Mouse (Mus musculus): ENCODE results near the gene Mapkapk2. TPM values are rescaled to one million over a fixed set of nuclear protein-coding genes. Genes with fewer than 3 reads are reported as not detected.

The Mapkapk2 gene
- polyA plus RNA-seq, 1 experiment from 2014 or later: 44.7 TPM

DNA sequence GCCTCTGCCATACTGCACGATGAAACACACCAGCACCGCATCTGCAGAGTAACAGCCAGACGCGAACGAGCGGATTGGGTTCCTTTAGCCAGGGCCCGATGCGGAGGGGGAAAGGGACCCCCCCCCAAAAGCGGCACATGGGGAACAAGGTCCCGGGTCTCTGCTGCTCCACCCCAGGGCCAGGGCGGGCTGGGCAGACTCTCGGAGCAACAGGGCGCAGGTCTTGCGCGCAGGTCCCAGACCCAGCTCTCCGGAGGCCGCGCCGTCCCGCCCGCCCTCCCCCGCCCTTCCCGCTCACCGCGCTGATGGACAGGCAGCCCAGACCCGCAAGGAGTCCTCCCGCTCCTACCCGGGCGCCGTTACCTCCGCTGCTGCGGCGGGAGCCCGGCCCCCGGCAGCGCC is 40.1 kb upstream of the Mapkapk2 start:
- Histone ChIP-seq H3K4me1 (ENCODE audit: control insufficient read depth, insufficient read depth, low read length) (no peaks in the 10 kb centered on the region), H3K27ac (replicated peaks; ENCODE audit: low read depth, low read length) (peak overlapping the region; percentile 70; the same call in 1 of the 2 replicates), H3K4me3 (ENCODE audit: low read depth, low read length) (peak overlapping the region; percentile 68), H3K4me2 (ENCODE audit: low read depth, low read length) (peak overlapping the region; percentile 62), H3K36me3 (replicated peaks; ENCODE audit: control insufficient read depth, insufficient read depth, low read depth, low read length) (no peaks in the 10 kb centered on the region), H3K27me3 (ENCODE audit: control insufficient read depth, insufficient read depth, low read length) (no peaks in the 10 kb centered on the region), H3K9me3 (replicated peaks; ENCODE audit: control insufficient read depth, low read length) (no peaks in the 10 kb centered on the region), H3K9ac (replicated peaks; ENCODE audit: low read length) (peak overlapping the region; percentile 55)
- peak; percentile 89 for ATAC-seq (replicated peaks; ENCODE audit: insufficient number of reproducible peaks, low FRiP score, low TSS enrichment, low read depth)
- peak; percentile 47 for DNase-seq (ENCODE audit: low spot score)
- under 1% methylated on average over 27 of the region's 36 CpGs for WGBS

DNA sequence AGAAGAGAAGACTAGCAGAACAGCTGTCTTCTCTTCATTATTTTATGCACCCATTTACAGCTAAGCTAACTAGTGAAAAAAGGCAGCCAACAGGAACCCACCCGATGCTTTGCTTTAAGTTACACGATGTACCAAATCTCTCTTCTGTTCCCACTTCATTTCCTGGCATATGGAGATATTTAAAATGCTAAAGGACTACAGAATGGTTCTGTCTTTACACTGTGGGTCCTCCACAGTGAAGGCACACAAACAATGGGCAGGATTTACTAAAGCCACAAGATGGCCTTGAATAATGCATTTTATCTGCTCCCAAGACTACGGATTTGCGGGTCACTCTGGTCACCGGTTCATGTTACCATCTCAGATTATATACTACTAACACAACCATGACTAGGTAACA is 39.5 kb upstream of the Mapkapk2 start:
- H3K4me3 ChIP-seq (ENCODE audit: low read depth, low read length): peak overlapping the region; percentile 19; the same call in 1 of the 2 replicates
- no peaks in the 10 kb centered on the region for H3K27me3 ChIP-seq (ENCODE audit: control insufficient read depth, insufficient read depth, low read length)
- DNase-seq (ENCODE audit: low spot score) (peak; percentile 24), ATAC-seq (replicated peaks; ENCODE audit: insufficient number of reproducible peaks, low FRiP score, low TSS enrichment, low read depth) (no peak)
- no peaks in the 10 kb centered on the region for H3K4me1 ChIP-seq (ENCODE audit: control insufficient read depth, insufficient read depth, low read length)
- no peaks in the 10 kb centered on the region for H3K9me3 ChIP-seq (replicated peaks; ENCODE audit: control insufficient read depth, low read length)
- 16% methylated on average over 5 of the region's 5 CpGs for WGBS
- no peaks in the 10 kb centered on the region for H3K36me3 ChIP-seq (replicated peaks; ENCODE audit: control insufficient read depth, insufficient read depth, low read depth, low read length)
- H3K9ac ChIP-seq (replicated peaks; ENCODE audit: low read length): peak overlapping the region; percentile 36
- no peak overlapping the region for H3K27ac ChIP-seq (replicated peaks; ENCODE audit: low read depth, low read length)
- peak overlapping the region; percentile 30 for H3K4me2 ChIP-seq (ENCODE audit: low read depth, low read length)

DNA sequence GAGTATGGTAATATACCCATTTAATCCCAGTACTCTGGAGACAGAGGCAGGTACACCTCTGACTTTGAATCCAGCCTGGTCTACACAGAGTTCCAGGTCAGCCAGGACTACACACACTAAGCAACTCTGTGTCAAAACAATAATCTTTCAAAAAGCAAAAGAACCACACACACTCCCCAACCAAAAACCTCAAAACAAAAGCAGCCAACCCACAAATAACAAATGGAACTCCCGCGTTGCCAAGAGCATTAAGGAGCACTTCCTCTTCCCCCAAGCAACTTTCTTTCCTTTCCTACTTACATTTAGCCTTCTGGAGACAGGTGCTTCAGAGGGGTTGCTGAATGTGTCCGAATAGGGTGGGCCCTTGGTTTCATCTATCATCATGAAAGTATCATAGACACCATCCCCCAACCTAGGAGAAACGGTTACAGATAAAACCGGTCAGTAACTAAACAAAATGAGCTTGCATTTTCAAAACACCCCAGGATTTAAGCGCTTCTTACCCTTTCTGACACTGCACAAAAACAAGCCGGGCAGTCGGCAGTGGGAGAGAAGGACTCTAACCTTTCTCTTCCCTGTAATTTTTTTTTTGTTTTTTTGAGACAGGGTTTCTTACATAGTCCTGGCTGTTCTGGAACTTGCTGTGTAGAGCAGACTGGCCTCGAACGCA is 38.5 kb upstream of the Mapkapk2 start:
- Histone ChIP-seq H3K4me1 (ENCODE audit: control insufficient read depth, insufficient read depth, low read length) (no peaks in the 10 kb centered on the region), H3K4me3 (ENCODE audit: low read depth, low read length) (no peak overlapping the region), H3K4me2 (ENCODE audit: low read depth, low read length) (no peak overlapping the region; the same call in 1 of the 2 replicates), H3K27me3 (ENCODE audit: control insufficient read depth, insufficient read depth, low read length) (no peaks in the 10 kb centered on the region), H3K9ac (replicated peaks; ENCODE audit: low read length) (no peak overlapping the region), H3K9me3 (replicated peaks; ENCODE audit: control insufficient read depth, low read length) (no peaks in the 10 kb centered on the region), H3K36me3 (replicated peaks; ENCODE audit: control insufficient read depth, insufficient read depth, low read depth, low read length) (no peaks in the 10 kb centered on the region), H3K27ac (replicated peaks; ENCODE audit: low read depth, low read length) (no peak overlapping the region)
- 82% methylated on average over 10 of the region's 10 CpGs for WGBS
- DNase-seq (ENCODE audit: low spot score): no peak
- ATAC-seq (replicated peaks; ENCODE audit: insufficient number of reproducible peaks, low FRiP score, low TSS enrichment, low read depth): no peak

DNA sequence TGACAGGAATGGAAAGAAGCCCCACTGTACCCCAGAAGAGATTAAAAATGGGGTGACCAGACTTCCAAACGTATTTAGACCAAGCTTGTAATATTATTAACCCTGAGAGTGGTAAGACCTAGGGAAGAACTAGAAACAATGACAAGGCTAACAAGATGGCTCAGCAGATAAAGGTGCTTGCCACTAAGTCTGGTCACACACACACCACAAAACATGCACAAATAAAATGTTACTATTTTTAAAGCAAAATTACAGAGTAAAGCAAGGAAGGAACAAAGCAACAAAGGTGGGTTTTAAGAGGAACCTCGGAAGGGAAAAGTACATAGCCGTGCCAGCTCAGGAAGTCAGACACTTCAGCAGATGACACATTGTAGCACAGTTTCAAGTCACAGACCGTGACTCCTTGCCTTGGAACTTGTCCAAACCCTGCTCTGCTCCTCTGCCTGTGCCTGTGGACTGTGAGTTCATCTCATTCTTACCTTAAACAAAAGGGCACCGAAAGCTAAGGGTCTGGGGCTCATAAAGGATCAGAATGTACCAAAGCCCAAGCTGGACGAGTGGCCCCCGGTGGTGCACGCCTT is 37.4 kb upstream of the Mapkapk2 start:
- Histone ChIP-seq H3K27ac (replicated peaks; ENCODE audit: low read depth, low read length) (no peak overlapping the region), H3K4me3 (ENCODE audit: low read depth, low read length) (no peak overlapping the region), H3K9me3 (replicated peaks; ENCODE audit: control insufficient read depth, low read length) (no peaks in the 10 kb centered on the region), H3K4me2 (ENCODE audit: low read depth, low read length) (no peak overlapping the region), H3K27me3 (ENCODE audit: control insufficient read depth, insufficient read depth, low read length) (no peaks in the 10 kb centered on the region), H3K9ac (replicated peaks; ENCODE audit: low read length) (no peak overlapping the region), H3K4me1 (ENCODE audit: control insufficient read depth, insufficient read depth, low read length) (no peaks in the 10 kb centered on the region), H3K36me3 (replicated peaks; ENCODE audit: control insufficient read depth, insufficient read depth, low read depth, low read length) (no peaks in the 10 kb centered on the region)
- ATAC-seq (replicated peaks; ENCODE audit: insufficient number of reproducible peaks, low FRiP score, low TSS enrichment, low read depth) (no peak), DNase-seq (ENCODE audit: low spot score) (no peak)
- 82% methylated on average over 8 of the region's 8 CpGs for WGBS

DNA sequence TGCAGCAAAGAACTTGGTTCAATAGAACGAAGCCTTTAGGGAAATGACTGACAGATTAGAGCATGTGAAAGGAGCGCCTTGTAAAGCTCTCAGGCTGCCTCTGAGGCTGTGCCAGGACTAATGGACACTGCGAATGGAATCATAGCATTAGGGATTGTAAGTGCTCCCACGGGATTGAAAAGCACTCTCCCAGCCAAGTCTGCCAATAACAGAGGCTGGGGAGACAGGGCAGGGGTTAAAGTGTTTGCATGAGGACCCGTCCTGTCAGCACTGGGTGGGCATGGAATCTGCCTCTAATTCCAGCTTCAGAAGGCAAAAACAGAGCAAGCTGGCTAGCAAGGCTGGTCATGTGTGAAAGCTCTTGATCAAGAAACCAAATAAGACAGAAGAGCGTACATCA is 36.6 kb upstream of the Mapkapk2 start:
- no peaks in the 10 kb centered on the region for H3K36me3 ChIP-seq (replicated peaks; ENCODE audit: control insufficient read depth, insufficient read depth, low read depth, low read length)
- H3K9ac ChIP-seq (replicated peaks; ENCODE audit: low read length): no peak overlapping the region
- H3K4me1 ChIP-seq (ENCODE audit: control insufficient read depth, insufficient read depth, low read length): no peaks in the 10 kb centered on the region
- H3K4me3 ChIP-seq (ENCODE audit: low read depth, low read length): no peak overlapping the region
- H3K4me2 ChIP-seq (ENCODE audit: low read depth, low read length): no peak overlapping the region
- H3K9me3 ChIP-seq (replicated peaks; ENCODE audit: control insufficient read depth, low read length): no peaks in the 10 kb centered on the region
- DNase-seq (ENCODE audit: low spot score) (no peak), ATAC-seq (replicated peaks; ENCODE audit: insufficient number of reproducible peaks, low FRiP score, low TSS enrichment, low read depth) (no peak)
- no peak overlapping the region for H3K27ac ChIP-seq (replicated peaks; ENCODE audit: low read depth, low read length)
- whole genome bisulfite sequencing: 65% methylated on average over 6 of the region's 6 CpGs
- H3K27me3 ChIP-seq (ENCODE audit: control insufficient read depth, insufficient read depth, low read length): no peaks in the 10 kb centered on the region

DNA sequence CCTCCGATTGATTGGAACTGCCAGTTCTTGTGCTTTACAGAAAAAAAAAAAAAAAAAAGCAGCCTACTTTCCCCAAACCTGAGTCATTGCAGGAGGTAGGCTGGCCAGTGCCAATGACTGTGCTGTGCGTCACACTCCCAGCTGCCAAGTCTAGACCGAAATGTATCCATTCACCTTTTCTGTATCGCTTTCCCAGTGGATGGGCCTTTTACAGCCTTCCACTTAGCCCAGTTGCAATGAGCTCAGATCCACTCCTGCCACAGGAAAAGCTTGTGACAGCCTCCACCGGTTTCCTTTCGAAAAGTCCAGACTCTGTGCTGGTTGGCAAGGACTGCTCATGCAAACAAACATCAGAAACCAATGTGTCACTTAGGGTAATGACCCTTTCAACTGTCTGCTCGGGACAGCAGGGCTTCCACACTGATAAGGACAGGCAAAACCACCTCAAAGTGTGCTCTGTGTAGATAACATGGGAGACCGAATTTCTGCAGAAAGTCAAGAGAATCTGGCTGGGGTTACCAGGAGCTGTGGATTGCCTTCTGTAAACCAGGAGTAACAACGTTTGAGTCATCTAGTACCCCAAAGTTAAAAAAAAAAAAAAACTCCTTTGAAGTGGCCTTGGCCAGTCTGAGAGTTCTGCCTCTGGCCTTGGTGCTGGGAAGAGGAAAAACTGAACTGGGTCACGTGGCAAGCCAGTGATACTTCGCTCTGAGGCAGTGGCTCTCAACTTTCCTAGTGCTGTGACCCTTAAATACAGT is 28.5 kb upstream of the Mapkapk2 start:
- 79% methylated on average over 11 of the region's 11 CpGs for whole genome bisulfite sequencing
- no peak for ATAC-seq (replicated peaks; ENCODE audit: insufficient number of reproducible peaks, low FRiP score, low TSS enrichment, low read depth)

DNA sequence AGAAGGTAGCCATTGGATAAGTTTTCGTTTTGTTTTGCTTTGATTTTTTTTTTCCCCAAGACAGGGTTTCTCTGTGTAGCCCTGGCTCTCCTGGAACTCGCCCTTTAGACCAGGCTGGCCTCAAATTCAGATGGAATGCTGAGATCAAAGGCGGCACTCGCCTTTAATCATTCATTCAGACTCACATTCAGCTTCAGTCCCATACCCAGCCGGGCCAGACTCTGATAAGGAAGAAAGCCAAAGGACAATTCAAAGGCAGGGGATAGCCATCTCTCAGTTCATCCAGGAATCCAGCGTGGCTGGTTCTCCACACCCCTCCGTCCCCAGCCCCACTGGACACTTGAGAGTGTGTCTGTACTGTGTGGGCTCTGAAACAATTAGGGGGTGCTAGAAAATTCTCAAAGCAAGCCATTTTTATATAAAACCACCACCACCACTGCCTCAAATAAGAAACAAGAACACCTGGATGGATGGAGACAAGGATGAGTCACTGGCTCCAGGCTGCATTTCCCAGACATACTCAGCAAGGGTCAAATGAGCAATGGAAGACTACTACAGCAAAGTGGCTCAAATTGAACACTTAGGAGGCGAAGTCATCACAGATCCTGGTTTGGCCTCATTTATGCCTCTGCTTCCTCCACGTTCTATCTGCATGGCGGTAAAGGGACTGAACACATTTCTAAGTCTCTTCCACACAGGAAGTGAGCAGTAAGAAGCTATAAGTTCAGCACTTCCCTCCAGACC is 26.1 kb upstream of the Mapkapk2 start:
- no peaks in the 10 kb centered on the region for H3K4me1 ChIP-seq (ENCODE audit: control insufficient read depth, insufficient read depth, low read length)
- peaks cover 2% of the 10 kb centered on the region for H3K36me3 ChIP-seq (replicated peaks; ENCODE audit: control insufficient read depth, insufficient read depth, low read depth, low read length)
- H3K9me3 ChIP-seq (replicated peaks; ENCODE audit: control insufficient read depth, low read length): no peaks in the 10 kb centered on the region
- 71% methylated on average over 10 of the region's 10 CpGs for WGBS
- no peak overlapping the region for H3K4me2 ChIP-seq (ENCODE audit: low read depth, low read length)
- H3K27ac ChIP-seq (replicated peaks; ENCODE audit: low read depth, low read length): no peak overlapping the region
- DNase-seq (ENCODE audit: low spot score) (no peak), ATAC-seq (replicated peaks; ENCODE audit: insufficient number of reproducible peaks, low FRiP score, low TSS enrichment, low read depth) (no peak)
- no peak overlapping the region for H3K4me3 ChIP-seq (ENCODE audit: low read depth, low read length)
- no peak overlapping the region for H3K9ac ChIP-seq (replicated peaks; ENCODE audit: low read length)
- H3K27me3 ChIP-seq (ENCODE audit: control insufficient read depth, insufficient read depth, low read length): no peaks in the 10 kb centered on the region

More for the DNA sequence above, 28.5 kb upstream of the Mapkapk2 start:
- H3K9ac ChIP-seq (replicated peaks; ENCODE audit: low read length): no peak overlapping the region
- H3K36me3 ChIP-seq (replicated peaks; ENCODE audit: control insufficient read depth, insufficient read depth, low read depth, low read length): peaks cover 4% of the 10 kb centered on the region
- H3K4me3 ChIP-seq (ENCODE audit: low read depth, low read length): no peak overlapping the region
- no peak overlapping the region for H3K4me2 ChIP-seq (ENCODE audit: low read depth, low read length)
- DNase-seq (ENCODE audit: low spot score): no peak
- no peaks in the 10 kb centered on the region for H3K4me1 ChIP-seq (ENCODE audit: control insufficient read depth, insufficient read depth, low read length)
- H3K27ac ChIP-seq (replicated peaks; ENCODE audit: low read depth, low read length): no peak overlapping the region
- no peaks in the 10 kb centered on the region for H3K27me3 ChIP-seq (ENCODE audit: control insufficient read depth, insufficient read depth, low read length)
- no peaks in the 10 kb centered on the region for H3K9me3 ChIP-seq (replicated peaks; ENCODE audit: control insufficient read depth, low read length)
